Mouse (Mus musculus) thymus, adult 2 months (tissue): ENCODE data around the gene Igdcc4.

Source experiments
- CTCF ChIP-seq: fragments of 200-500 bp; IDR thresholded peaks from 2 replicates; pipeline ENCODE4 v1.5.1; 2012; ENCODE audit warnings: mild to moderate bottlenecking, control low read depth, low read length, moderate library complexity, borderline replicate concordance; ENCODE audit not compliant: control insufficient read depth, poor library complexity, insufficient read depth; ENCODE audit errors: extremely low read depth
- POLR2A ChIP-seq: fragments of 200-500 bp; IDR thresholded peaks from 2 replicates; pipeline ENCODE4 v1.6.1; 2012; ENCODE audit warnings: mild to moderate bottlenecking, low read length, control low read depth, moderate library complexity; ENCODE audit not compliant: control insufficient read depth, poor library complexity, insufficient read depth; ENCODE audit errors: extremely low read depth

- TF ChIP-seq CTCF, result no peak
- TF ChIP-seq POLR2A, result no peak
Measured at GRCm38 (mm10) chr9:65101686-65102376, 545 bp downstream of the Igdcc4 start.
